Mouse (Mus musculus) retina, postnatal 7 days (tissue): ENCODE data around the gene Abracl.

Source experiments
- DNase-seq: peaks from one replicate; pipeline ENCODE4 v3.0.0-alpha.2; 2012; ENCODE audit warnings: low read depth, low spot score

Abracl gene

GRCm38 (mm10) chr10:18021576-18022311 is 1.3 kb downstream of the Abracl start:
- DNase-seq, result no peak

DNA sequence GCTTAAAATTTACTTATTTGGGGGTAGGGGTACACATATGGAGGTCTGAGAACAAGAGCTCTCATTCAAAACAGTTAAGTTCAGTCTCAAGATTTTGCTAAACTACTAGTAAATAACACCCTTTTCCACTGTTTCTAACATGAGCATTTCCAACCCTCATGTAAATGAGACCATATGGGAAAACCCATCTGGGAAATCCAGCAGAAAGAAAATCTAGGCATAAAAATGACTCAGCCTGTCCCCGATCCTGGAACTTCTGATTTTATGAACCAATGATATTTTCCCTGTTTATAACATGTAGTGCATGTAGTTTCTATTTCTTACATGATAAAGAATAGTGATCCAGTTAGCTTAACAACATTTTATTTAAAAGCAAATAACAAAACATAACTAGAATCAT is 2.2 kb downstream of the Abracl start:
- no peak for DNase-seq

DNA sequence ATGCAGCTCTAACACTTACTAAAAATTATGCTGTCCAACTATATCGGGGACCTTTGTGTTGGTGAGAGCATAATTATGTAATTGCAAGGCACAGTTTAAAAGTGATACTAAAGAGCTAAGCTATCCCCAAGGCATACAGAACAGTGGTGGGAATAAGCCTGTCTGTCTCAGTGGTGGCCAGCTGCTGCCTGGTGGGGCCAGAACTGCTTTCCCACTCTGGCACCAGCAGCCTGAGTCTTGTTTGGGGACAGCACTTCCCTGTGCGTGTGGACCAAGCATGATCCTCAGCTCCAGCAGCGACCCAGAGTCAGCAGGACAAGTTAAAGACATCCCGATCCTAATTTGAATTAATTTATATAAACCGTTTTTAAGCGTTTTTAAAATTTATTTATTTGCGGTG is 2.6 kb downstream of the Abracl start:
- no peak for DNase-seq

DNA sequence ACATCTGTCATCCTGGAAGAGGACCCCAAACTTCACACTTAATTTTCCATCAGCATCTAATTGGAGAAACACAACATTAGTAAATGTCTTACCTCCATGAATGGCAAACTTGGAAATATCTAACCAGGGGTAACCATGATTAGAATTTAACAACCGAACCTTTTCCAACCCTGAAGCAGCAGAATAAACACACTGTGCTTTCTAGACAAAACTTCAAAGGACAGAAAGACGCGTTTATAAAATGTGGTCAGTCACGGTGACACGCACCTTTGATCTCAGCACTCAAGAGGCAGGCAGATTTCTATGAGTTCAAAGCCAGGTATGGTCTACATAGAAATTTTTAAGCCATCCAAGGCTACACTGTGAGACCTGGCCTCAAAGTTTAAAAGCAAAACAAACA is 11.3 kb downstream of the Abracl start:
- DNase-seq, result no peak

DNA sequence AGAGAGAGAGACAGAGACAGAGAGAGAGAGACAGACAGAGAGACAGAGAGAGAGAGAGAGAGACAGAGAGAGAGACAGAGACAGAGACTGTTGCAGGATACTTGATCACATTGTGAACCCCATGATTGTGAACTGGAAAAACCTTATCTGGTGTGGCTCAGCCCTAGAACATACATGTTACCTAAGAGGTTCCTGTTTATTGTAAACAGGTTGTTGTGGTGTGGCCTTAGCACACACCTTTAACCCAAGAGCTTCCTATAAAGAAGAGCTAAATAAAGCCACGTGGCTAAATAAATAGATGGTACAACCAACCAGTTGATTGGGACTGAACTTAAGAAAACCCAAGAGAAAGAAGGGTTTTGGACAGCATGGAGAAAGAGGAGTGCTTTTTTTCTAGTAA is 13.3 kb downstream of the Abracl start:
- DNase-seq, result no peak

DNA sequence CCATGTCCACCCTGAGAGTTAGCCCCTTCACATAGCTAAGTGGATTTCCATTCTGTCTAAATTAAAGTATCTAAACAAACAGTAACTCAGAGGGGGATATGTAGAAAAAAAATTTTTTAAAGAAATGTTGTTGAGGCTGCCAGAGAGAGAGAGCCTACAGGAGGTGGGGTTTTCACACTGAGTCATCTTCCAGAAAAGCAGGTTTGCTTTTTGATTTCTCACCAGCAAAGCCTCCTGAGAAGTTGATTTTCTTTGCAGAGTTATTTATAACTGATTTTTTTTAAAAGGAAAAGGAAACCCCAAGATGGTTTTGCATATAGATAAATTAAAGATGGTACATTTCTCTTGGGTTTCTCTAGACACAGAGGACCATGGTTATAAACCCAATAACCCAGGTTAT is 15.0 kb downstream of the Abracl start:
- no peak for DNase-seq

- DNase-seq, result no peak
Measured at GRCm38 (mm10) chr10:18007243-18007642, 15.8 kb downstream of the Abracl start.

DNA sequence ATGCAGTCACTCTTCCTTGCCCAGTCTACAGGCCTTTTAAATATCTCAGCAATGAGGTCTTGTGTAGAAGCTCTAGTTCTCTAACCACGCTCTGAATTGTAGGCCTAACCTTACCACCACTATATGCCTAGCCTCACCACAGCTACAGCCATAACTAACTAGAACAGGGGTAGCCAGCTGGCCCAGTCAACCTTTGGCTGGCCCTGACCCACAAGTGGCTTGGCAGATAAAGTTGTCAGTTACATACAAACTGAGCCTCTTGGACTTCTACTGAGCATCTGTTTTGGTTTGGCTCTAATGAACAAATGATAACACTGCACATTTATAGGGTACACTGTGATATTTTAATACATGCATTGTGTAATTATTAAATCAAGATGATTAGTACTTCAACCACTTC is 16.3 kb downstream of the Abracl start:
- DNase-seq, result no peak

DNA sequence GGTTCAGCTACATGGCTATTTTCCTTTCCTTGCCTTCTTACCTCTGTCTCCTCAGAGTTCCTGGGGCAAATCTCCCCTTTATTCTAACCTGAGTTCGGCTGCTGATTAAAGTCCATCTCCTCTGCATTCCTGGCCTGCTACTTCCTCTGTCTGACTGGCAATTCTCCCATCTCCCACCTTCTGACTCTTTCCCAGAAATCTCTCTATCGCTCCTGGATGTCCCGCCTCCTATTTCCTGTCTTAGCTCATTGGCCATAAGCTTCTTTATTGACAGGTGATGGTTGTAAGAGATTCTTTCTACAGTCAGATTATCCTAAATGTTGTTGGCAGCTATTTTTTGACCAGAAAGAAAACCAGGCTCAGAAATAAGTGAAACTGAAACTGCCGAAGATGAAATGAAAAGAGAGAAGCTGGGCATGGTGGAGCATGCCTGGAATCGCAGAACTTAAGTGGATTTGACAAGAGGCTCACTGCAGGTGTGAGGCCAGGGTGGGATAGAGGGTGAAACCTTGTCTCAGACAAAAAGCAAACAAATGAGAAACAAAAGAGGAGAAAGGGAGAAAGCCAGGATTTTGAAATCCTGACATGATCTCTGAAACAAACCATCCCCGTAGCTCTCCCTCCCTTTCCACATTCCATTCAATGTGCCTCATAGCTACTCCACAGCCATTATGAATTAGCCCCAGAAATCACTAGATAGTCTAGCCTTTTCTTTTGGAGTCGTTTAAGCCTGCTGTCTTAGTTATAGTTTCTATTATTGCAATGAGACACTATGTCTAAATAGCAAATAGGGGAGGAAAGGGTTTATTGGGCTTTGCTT is 17.7 kb downstream of the Abracl start:
- no peak for DNase-seq

- DNase-seq, result no peak
Measured at GRCm38 (mm10) chr10:18003966-18004637, 19.0 kb downstream of the Abracl start.

DNA sequence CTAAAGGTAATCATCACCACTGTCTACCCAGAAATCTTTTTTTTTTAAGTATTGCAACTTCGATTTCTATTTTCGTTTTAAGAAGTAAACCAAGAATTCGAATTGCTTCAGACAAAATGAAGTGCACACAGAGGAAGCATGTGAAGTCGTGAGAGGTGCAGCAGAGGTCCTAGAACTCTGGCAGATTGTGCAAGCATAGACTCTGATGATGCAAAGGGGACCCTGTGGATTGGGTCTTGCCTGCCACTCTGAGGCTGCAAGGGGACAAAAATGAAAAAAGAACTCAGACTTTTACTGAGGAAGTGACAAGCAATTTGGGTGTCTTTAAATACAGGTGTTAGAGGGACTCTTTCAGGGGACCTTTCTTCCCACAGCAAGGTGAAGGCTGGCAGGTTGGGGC is 32.5 kb downstream of the Abracl start:
- DNase-seq, result no peak

DNA sequence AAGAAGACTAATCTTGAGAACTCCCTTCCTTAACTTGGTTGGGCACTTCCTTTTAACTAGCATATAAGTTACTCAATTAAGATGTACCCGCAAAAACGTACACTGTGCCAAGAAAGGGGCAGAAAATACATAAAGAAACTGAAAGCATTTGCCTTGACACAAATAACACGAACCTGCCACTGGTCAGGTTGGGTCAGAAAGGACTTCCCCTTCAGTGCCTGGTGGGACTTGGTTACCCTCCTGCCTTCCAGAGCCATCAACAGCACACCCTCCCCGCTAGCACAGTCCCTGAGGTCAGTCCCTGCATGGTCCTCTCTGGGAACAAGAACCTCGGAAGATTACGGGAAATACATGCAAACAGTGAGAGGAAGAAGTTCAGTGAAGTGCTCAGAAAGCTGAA is 34.0 kb downstream of the Abracl start:
- no peak for DNase-seq

GRCm38 (mm10) chr10:17987823-17988423 is 35.2 kb downstream of the Abracl start:
- DNase-seq, result no peak

DNA sequence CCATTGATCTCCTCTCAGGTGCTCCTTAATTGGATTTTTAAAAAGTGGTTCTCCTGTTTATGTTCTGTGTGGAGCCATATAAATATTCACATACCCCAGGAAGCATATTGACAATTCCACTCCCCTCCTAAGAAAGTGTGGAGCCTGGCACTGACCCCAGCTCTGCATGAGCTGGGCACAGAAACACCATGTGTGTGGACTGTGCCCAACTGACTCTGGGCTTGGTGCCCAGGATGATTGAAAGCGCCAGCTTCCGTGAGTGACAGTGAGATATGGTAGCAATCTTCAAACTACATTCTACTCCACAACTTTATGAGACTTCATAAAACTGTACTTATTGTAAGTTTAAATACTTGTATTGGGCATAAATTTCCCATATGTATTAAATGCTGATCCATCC is 39.8 kb downstream of the Abracl start:
- DNase-seq, result no peak

DNA sequence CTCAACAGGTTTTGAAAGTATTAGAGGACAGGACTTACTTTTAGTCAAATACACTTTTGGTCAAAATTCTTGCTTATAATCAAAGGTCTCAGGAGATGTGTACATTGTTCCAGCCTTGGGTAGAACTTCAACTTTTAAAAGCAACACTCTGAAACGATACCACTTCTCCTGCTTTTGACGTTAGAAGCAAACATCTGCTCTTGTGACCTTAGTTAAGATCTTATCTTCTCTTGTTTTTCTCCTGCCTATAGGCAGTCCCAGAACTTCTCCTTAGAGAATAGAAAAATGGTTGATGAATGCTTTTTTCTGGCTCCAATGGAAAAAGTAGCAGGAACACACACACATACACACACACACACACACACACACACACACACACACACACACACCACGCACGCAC is 57.0 kb downstream of the Abracl start:
- no peak for DNase-seq
